In genomic region chr9:34760521-34760920, GRCm38 (mm10) we compare ENCODE assay signal across 18 mouse cellular contexts.
DNase-seq lines count a peak whose midpoint lies in the region; ATAC-seq lines count a peak whose summit lies in the region.
"Had no signal": no experiment of that assay in that cellular context is flagged by ENCODE, and none has a peak within 500 bp of the region (broad histone marks: within the 10 kb centered on the region; RNA-seq: fewer than 3 reads in every experiment).

No protein-coding gene starts in this region.

- peaks cover 7% of the 10 kb centered on the region; the same call in 1 of the 2 replicates for H3K4me1 ChIP-seq in forebrain, embryonic 13.5 days
- H3K4me1 ChIP-seq in forebrain, embryonic 10.5 days = peaks cover 5% of the 10 kb centered on the region; the same call in 1 of the 2 replicates
- H3K4me1 ChIP-seq: embryonic facial prominence, embryonic 15.5 days; liver, embryonic 12.5 days; lung, embryonic 15.5 days had no signal

- peaks cover 10% of the 10 kb centered on the region; the same call in 1 of the 2 replicates for H3K27me3 ChIP-seq in forebrain, embryonic 13.5 days
- H3K27me3 ChIP-seq in forebrain, embryonic 10.5 days (ENCODE audit: poor library complexity, severe bottlenecking) = peaks cover 6% of the 10 kb centered on the region; the same call in 1 of the 2 replicates
- H3K27me3 ChIP-seq: embryonic facial prominence, embryonic 15.5 days; hindbrain, embryonic 12.5 days; liver, embryonic 12.5 days; lung, embryonic 15.5 days; neural tube, embryonic 15.5 days had no signal

- 45% methylated on average over 3 of the region's 3 CpGs for WGBS in forebrain, embryonic 13.5 days
- WGBS in forebrain, embryonic 10.5 days = 64% methylated on average over 3 of the region's 3 CpGs

- no peak for ATAC-seq in forebrain, embryonic 13.5 days
- ATAC-seq: intestine, postnatal 0 days; liver, embryonic 12.5 days had no signal

- DNase-seq in forebrain, embryonic 10.5 days (ENCODE audit: extremely low spot score, low spot score) = no peak
- DNase-seq in layer of hippocampus, adult 9-11 months = peak; percentile 56
- DNase-seq in layer of hippocampus, adult 11-12 months (ENCODE audit: low spot score) = no peak
- peak; percentile 64 for DNase-seq in cerebellum, adult 9-11 months
- peak; percentile 37 to 85 for DNase-seq in layer of hippocampus, postnatal 14 days (ENCODE audit: low spot score in 2 of 2)
- DNase-seq in adrenal gland, postnatal 4 days (ENCODE audit: low spot score in 2 of 2) = no peak
- no peak for DNase-seq in adrenal gland, adult (ENCODE audit: inconsistent age in 2 of 2, low spot score in 1 of 2)
- DNase-seq: heart, adult 11 months; kidney, postnatal 10 days; midbrain, embryonic 14.5 days had no signal

- H3K27ac ChIP-seq in forebrain, embryonic 13.5 days = 0 out of 2 replicates have a peak overlapping the region, but pooled peaks have one; percentile 16
- H3K27ac ChIP-seq in forebrain, embryonic 10.5 days = no peak overlapping the region
- H3K27ac ChIP-seq: embryonic facial prominence, embryonic 15.5 days; hindbrain, embryonic 12.5 days; liver, embryonic 12.5 days; lung, embryonic 15.5 days; neural tube, embryonic 15.5 days had no signal

- no peaks in the 10 kb centered on the region for H3K9me3 ChIP-seq in forebrain, embryonic 13.5 days (replicated peaks)
- no peaks in the 10 kb centered on the region for H3K9me3 ChIP-seq in forebrain, embryonic 10.5 days
- H3K9me3 ChIP-seq: embryonic facial prominence, embryonic 15.5 days; hindbrain, embryonic 12.5 days; liver, embryonic 12.5 days; lung, embryonic 15.5 days; neural tube, embryonic 15.5 days had no signal

- no peak overlapping the region for H3K9ac ChIP-seq in forebrain, embryonic 13.5 days
- H3K9ac ChIP-seq: embryonic facial prominence, embryonic 15.5 days; hindbrain, embryonic 12.5 days; liver, embryonic 12.5 days; lung, embryonic 15.5 days; neural tube, embryonic 15.5 days had no signal

- no peaks in the 10 kb centered on the region for H3K36me3 ChIP-seq in forebrain, embryonic 13.5 days (ENCODE audit: poor library complexity, severe bottlenecking)
- H3K36me3 ChIP-seq in forebrain, embryonic 10.5 days (replicated peaks) = no peaks in the 10 kb centered on the region
- H3K36me3 ChIP-seq: embryonic facial prominence, embryonic 15.5 days; hindbrain, embryonic 12.5 days; liver, embryonic 12.5 days; lung, embryonic 15.5 days; neural tube, embryonic 15.5 days had no signal

- H3K4me3 ChIP-seq in forebrain, embryonic 13.5 days = no peak overlapping the region
- H3K4me3 ChIP-seq in forebrain, embryonic 10.5 days = no peak overlapping the region
- H3K4me3 ChIP-seq: embryonic facial prominence, embryonic 15.5 days; hindbrain, embryonic 12.5 days; liver, embryonic 12.5 days; lung, embryonic 15.5 days; myocyte; neural tube, embryonic 15.5 days had no signal

- no peak overlapping the region for H3K4me2 ChIP-seq in forebrain, embryonic 13.5 days
- H3K4me2 ChIP-seq: embryonic facial prominence, embryonic 15.5 days; hindbrain, embryonic 12.5 days; liver, embryonic 12.5 days; lung, embryonic 15.5 days; neural tube, embryonic 15.5 days had no signal

Comparison
In these comparisons a context has a peak if more than half of its experiments do, and no peak if none do; other contexts are left out.
1. DNase-seq: peak in layer of hippocampus, adult 9-11 months (single experiment), cerebellum, adult 9-11 months (single experiment) and layer of hippocampus, postnatal 14 days (2 of 2); none in forebrain, embryonic 10.5 days (single experiment), layer of hippocampus, adult 11-12 months (single experiment), adrenal gland, postnatal 4 days (0 of 2) and adrenal gland, adult (0 of 2).